Mouse (Mus musculus) cerebellum, adult 2 months (tissue): Measurements from ENCODE around the gene 9930021J03Rik.

ENCODE experiments used
- CTCF ChIP-seq: fragments of 200-500 bp; IDR thresholded peaks from 2 replicates; pipeline ENCODE4 v1.5.1; 2011; ENCODE audit warnings: low read depth, mild to moderate bottlenecking, control low read depth, low read length, moderate library complexity, borderline replicate concordance; ENCODE audit not compliant: insufficient read depth
- POLR2A ChIP-seq: fragments of 200-500 bp; IDR thresholded peaks from 2 replicates; pipeline ENCODE4 v1.6.1; 2011; ENCODE audit warnings: low read length, control low read depth, borderline replicate concordance; ENCODE audit not compliant: insufficient read depth

DNA sequence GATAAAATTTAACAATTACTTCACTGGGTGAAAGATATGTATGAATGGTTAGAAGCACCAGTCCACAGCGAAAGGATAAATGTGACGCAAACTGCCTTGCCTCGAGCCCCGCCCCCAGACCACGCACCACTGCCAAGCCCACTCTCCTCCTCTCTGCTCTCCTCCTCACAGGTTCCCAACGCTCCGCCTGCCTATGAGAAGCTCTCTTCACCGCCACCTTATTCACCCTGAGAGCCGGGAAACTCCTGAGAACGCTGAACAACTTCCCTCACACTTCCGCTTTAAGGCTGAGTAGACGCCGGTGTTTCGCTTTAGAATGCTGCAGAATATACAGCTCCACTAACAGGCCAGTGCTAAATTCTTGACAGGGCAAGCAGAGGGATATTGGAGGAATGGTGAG lies 97.8 kb downstream of the 9930021J03Rik start:
- TF ChIP-seq POLR2A (no peak), CTCF (no peak)
